Mouse (Mus musculus): ENCODE results near the gene Fggy. TPM values are rescaled to one million over a fixed set of nuclear protein-coding genes. Genes with fewer than 3 reads are reported as not detected.

Fggy gene
- polyA plus RNA-seq, 1 experiment from 2014 or later = 5.3 TPM

GRCm38 (mm10) chr4:95788867-95789266, 231.6 kb downstream of the Fggy start:
- TF ChIP-seq CTCF (IDR thresholded peaks at IDR 0.05; ENCODE audit: low read depth) (no peak), EP300 (optimal IDR thresholded peaks at IDR 0.05) (no peak)
- no peak overlapping the region for H3K4me2 ChIP-seq (replicated peaks; ENCODE audit: low read depth)

GRCm38 (mm10) chr4:95791913-95792475, 234.7 kb downstream of the Fggy start:
- H3K9me3 ChIP-seq (ENCODE audit: control insufficient read depth, low read length) = no peaks in the 10 kb centered on the region
- H3K4me1 ChIP-seq (replicated peaks; ENCODE audit: control insufficient read depth, insufficient read depth) = no peaks in the 10 kb centered on the region
- no peak for TF ChIP-seq CTCF (IDR thresholded peaks at IDR 0.05; ENCODE audit: low read depth)
- TF ChIP-seq EP300 (optimal IDR thresholded peaks at IDR 0.05) = no peak
- H3K27me3 ChIP-seq (ENCODE audit: control insufficient read depth, insufficient read depth, low read length) = no peaks in the 10 kb centered on the region
- WGBS = 64% methylated on average over 3 of the region's 3 CpGs
- H3K36me3 ChIP-seq (ENCODE audit: control insufficient read depth, insufficient read depth, low read length) = no peaks in the 10 kb centered on the region
- no peak overlapping the region for H3K4me3 ChIP-seq (ENCODE audit: low read depth, low read length)
- ATAC-seq (ENCODE audit: low FRiP score, low TSS enrichment) (no peak), DNase-seq (ENCODE audit: low spot score) (no peak)
- H3K27ac ChIP-seq (replicated peaks) = no peak overlapping the region
- H3K9ac ChIP-seq (ENCODE audit: low read length) = no peak overlapping the region
- no peak overlapping the region for H3K4me2 ChIP-seq (replicated peaks; ENCODE audit: low read depth)

More at GRCm38 (mm10) chr4:95788867-95789266, 231.6 kb downstream of the Fggy start:
- Histone ChIP-seq H3K9me3 (ENCODE audit: control insufficient read depth, low read length) (no peaks in the 10 kb centered on the region), H3K4me1 (replicated peaks; ENCODE audit: control insufficient read depth, insufficient read depth) (no peaks in the 10 kb centered on the region), H3K27ac (replicated peaks) (no peak overlapping the region), H3K36me3 (ENCODE audit: control insufficient read depth, insufficient read depth, low read length) (no peaks in the 10 kb centered on the region), H3K9ac (ENCODE audit: low read length) (no peak overlapping the region), H3K4me3 (ENCODE audit: low read depth, low read length) (no peak overlapping the region), H3K27me3 (ENCODE audit: control insufficient read depth, insufficient read depth, low read length) (no peaks in the 10 kb centered on the region)
- no peak for DNase-seq (ENCODE audit: low spot score)
- WGBS = 32% methylated on average over 2 of the region's 2 CpGs
- no peak for ATAC-seq (ENCODE audit: low FRiP score, low TSS enrichment)

- no peaks in the 10 kb centered on the region for H3K27me3 ChIP-seq (ENCODE audit: control insufficient read depth, insufficient read depth, low read length)
- no peak for ATAC-seq (ENCODE audit: low FRiP score, low TSS enrichment)
- H3K4me2 ChIP-seq (replicated peaks; ENCODE audit: low read depth) = no peak overlapping the region
- H3K36me3 ChIP-seq (ENCODE audit: control insufficient read depth, insufficient read depth, low read length) = no peaks in the 10 kb centered on the region
- DNase-seq (ENCODE audit: low spot score) = no peak
- H3K9me3 ChIP-seq (ENCODE audit: control insufficient read depth, low read length) = no peaks in the 10 kb centered on the region
- H3K4me3 ChIP-seq (ENCODE audit: low read depth, low read length) = no peak overlapping the region
- no peak overlapping the region for H3K27ac ChIP-seq (replicated peaks)
- H3K9ac ChIP-seq (ENCODE audit: low read length) = no peak overlapping the region
- 55% methylated on average over 7 of the region's 7 CpGs for WGBS
- TF ChIP-seq EP300 (optimal IDR thresholded peaks at IDR 0.05) (no peak), CTCF (IDR thresholded peaks at IDR 0.05; ENCODE audit: low read depth) (no peak)
- no peaks in the 10 kb centered on the region for H3K4me1 ChIP-seq (replicated peaks; ENCODE audit: control insufficient read depth, insufficient read depth)
Measured at GRCm38 (mm10) chr4:95793647-95794328, 236.5 kb downstream of the Fggy start.

GRCm38 (mm10) chr4:95794651-95795050, 237.3 kb downstream of the Fggy start:
- DNase-seq (ENCODE audit: low spot score) (no peak), ATAC-seq (ENCODE audit: low FRiP score, low TSS enrichment) (0 out of 2 replicates have a peak, but pooled peaks have one; percentile 21)
- H3K9me3 ChIP-seq (ENCODE audit: control insufficient read depth, low read length) = no peaks in the 10 kb centered on the region
- WGBS = 50% methylated on average over 6 of the region's 6 CpGs
- no peaks in the 10 kb centered on the region for H3K27me3 ChIP-seq (ENCODE audit: control insufficient read depth, insufficient read depth, low read length)
- H3K4me1 ChIP-seq (replicated peaks; ENCODE audit: control insufficient read depth, insufficient read depth) = no peaks in the 10 kb centered on the region
- H3K4me2 ChIP-seq (replicated peaks; ENCODE audit: low read depth) = no peak overlapping the region
- no peaks in the 10 kb centered on the region for H3K36me3 ChIP-seq (ENCODE audit: control insufficient read depth, insufficient read depth, low read length)
- no peak overlapping the region for H3K9ac ChIP-seq (ENCODE audit: low read length)
- TF ChIP-seq CTCF (IDR thresholded peaks at IDR 0.05; ENCODE audit: low read depth) (no peak), EP300 (optimal IDR thresholded peaks at IDR 0.05) (no peak)
- no peak overlapping the region for H3K4me3 ChIP-seq (ENCODE audit: low read depth, low read length)
- H3K27ac ChIP-seq (replicated peaks) = peak overlapping the region; percentile 61; the same call in 1 of the 2 replicates

- H3K36me3 ChIP-seq (ENCODE audit: control insufficient read depth, insufficient read depth, low read length) = no peaks in the 10 kb centered on the region
- no peaks in the 10 kb centered on the region for H3K4me1 ChIP-seq (replicated peaks; ENCODE audit: control insufficient read depth, insufficient read depth)
- no peaks in the 10 kb centered on the region for H3K27me3 ChIP-seq (ENCODE audit: control insufficient read depth, insufficient read depth, low read length)
- TF ChIP-seq EP300 (optimal IDR thresholded peaks at IDR 0.05) = no peak
- no peak for TF ChIP-seq CTCF (IDR thresholded peaks at IDR 0.05; ENCODE audit: low read depth)
- ATAC-seq (ENCODE audit: low FRiP score, low TSS enrichment) (no peak; the same call in 1 of the 2 replicates), DNase-seq (ENCODE audit: low spot score) (no peak)
- no peaks in the 10 kb centered on the region for H3K9me3 ChIP-seq (ENCODE audit: control insufficient read depth, low read length)
- H3K9ac ChIP-seq (ENCODE audit: low read length) = no peak overlapping the region
- 29% methylated on average over 2 of the region's 2 CpGs for WGBS
- no peak overlapping the region for H3K27ac ChIP-seq (replicated peaks)
- H3K4me2 ChIP-seq (replicated peaks; ENCODE audit: low read depth) = no peak overlapping the region
- H3K4me3 ChIP-seq (ENCODE audit: low read depth, low read length) = no peak overlapping the region
Measured at GRCm38 (mm10) chr4:95795283-95795682, 238.0 kb downstream of the Fggy start.

GRCm38 (mm10) chr4:95819650-95820049, 262.3 kb downstream of the Fggy start:
- H3K27ac ChIP-seq (replicated peaks) = no peak overlapping the region
- TF ChIP-seq CTCF (IDR thresholded peaks at IDR 0.05; ENCODE audit: low read depth) (no peak), EP300 (optimal IDR thresholded peaks at IDR 0.05) (no peak)
- H3K9me3 ChIP-seq (ENCODE audit: control insufficient read depth, low read length) = no peaks in the 10 kb centered on the region
- H3K4me3 ChIP-seq (ENCODE audit: low read depth, low read length) = no peak overlapping the region
- no peak overlapping the region for H3K4me2 ChIP-seq (replicated peaks; ENCODE audit: low read depth)
- no peak overlapping the region for H3K9ac ChIP-seq (ENCODE audit: low read length)
- ATAC-seq (ENCODE audit: low FRiP score, low TSS enrichment) = no peak
- H3K36me3 ChIP-seq (ENCODE audit: control insufficient read depth, insufficient read depth, low read length) = no peaks in the 10 kb centered on the region
- no peaks in the 10 kb centered on the region for H3K27me3 ChIP-seq (ENCODE audit: control insufficient read depth, insufficient read depth, low read length)
- DNase-seq (ENCODE audit: low spot score) = no peak
- WGBS = 74% methylated on average over 2 of the region's 2 CpGs
- no peaks in the 10 kb centered on the region for H3K4me1 ChIP-seq (replicated peaks; ENCODE audit: control insufficient read depth, insufficient read depth)
